Mouse (Mus musculus) layer of hippocampus, adult 8-10 months (tissue): ENCODE data around the gene Crebzf. TPM values are rescaled to one million over a fixed set of nuclear protein-coding genes. Genes with fewer than 3 reads are reported as not detected.

Source experiments
- DNase-seq, 2 experiments: peaks; one replicate each; pipeline ENCODE4 v3.0.0; 2022; ENCODE audit warnings: low spot score in 2 of 2
- total RNA-seq, 4 experiments: library from RNA; stranded (reverse); gene quantifications; 2 replicates each; pipeline ENCODE4 v1.2.4; 2022

Crebzf gene
- 10 to 100 TPM; 74.6 to 91.6 (median 86.8) TPM for total RNA-seq

DNA sequence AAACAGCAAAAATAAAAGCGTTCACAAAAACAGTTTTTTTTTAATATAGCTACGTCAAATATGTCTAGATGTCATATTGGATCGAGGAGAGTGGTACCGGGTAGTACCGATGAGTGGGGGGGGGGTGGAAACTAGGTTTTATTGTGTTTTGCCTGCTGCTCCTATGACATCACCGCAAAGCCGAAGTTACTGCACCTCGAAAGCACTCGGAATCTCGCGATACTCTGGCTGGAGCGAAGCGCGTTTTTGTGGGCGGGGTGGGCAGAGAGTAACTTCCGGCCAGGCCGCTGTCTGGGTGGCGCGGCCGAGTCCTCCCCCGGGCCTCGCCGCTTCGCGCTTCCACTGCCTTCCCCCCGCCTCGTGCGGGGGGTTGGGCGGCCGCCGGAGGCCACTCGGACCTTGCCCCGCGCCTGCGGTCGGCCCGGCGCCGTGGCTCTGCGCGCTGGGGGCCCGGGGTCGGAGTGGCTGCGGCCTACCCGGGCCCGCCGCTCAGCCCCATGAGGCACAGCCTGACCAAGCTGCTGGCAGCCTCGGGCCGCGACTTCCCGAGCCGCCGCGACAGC lies at the start of gene Crebzf:
Gene Crebzf (plus strand): TSS at position 212 of the 563 bp plus-strand sequence.
- peak; percentile 95 for DNase-seq

DNA sequence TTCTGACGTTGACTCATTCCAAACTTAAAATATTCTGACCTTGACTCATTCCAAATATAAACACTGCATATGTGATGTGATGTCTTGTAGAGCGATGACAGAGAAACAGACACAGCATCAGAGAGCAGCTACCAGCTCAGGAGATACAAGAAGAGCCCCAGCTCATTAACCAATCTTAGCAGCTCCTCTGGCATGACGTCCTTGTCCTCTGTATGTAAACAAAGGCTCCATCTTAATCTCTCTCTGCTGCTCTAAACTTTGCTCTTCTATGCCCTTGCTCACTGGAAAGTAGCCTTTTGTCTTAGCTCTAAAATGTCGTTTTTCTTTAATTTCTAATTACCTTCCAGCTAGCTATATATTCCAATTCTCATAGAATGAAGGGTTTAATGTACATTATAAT lies 47.5 kb upstream of the Crebzf start:
- no peak for DNase-seq

DNA sequence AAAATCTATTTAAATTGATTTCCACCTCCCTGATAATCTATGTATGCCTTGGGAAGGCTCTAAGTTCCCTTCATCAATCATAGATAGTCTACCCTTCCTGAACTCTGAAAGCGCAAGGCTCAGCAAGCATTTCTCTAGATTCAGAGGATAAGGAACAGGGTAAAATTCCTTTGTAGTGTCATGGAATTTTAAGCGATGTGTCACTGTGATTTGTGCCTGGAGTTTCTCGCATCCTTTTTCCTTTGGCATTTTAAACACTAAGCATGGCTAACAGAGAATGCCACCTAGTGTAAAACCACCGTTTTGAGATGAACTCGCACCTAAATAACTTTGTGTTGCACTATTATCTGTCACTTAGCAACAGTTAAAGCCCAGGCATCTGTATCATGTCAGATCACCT lies 46.6 kb upstream of the Crebzf start:
- no peak for DNase-seq

DNA sequence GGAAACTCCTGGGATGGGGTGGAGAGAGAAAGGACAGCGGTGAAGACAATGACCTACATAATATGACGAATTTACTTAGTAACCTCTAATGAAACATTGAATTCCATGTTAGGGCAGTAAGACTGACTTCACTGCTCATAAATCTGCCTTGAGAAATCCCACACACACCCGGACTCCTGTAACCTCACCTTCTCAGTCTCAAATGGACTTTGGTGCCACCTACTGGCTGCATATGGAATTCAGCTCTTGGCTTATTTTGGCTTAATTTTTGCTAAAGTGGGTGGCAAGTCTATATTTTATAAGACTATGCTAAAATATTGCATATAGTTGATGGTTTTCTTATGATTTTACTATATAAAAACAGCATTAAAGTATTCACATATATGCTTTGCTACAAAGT lies 32.6 kb upstream of the Crebzf start:
- DNase-seq: peak; percentile 23 to 60

DNA sequence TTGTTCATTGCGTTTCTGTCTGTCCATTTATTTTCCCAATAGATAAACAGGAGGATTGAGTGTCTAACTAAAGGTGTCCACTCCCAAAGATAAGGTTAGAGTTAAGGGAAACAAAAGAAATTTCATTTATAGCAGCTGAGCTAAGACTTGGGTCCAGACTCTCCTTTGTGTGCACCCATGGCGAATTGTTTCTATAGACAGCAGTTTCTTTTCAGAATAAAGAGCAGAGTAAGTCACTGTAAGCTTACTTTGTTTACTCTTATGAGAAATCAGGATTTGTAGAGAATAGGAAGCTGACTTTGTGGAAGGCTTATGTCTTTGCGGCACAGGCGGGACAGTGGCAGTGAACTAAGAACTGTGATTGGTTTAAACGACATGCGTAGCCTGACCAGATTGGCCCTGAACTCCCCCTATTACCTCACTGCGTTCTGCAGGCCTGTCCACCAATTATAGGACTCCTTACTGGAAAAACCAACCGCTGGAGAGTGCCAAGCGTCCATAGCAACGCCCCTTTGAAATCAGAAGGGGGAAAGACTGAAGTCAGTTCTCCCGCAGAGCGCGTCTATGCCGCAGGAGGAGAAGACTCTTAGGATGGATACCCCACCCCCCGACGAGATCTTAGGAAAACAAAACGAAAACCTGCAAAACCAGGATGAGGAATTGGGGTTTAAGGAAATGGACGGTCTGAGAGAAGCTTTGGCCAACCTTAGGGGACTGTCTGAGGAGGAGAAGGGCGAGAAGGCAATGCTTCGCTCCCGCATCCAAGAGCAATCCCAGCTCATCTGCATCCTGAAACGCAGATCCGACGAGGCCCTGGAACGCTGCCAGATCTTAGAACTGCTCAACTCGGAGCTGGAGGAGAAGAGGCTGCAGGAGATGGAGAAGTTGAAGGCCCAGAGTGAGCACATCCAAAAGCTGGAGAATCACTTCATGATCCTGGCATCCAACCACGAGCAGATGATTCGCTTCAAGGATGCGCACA lies 16.2 kb upstream of the Crebzf start, which contains the start of gene Ccdc89:
Gene Ccdc89 (plus strand): TSS at position 558 of the 982 bp plus-strand sequence.
- DNase-seq: peak; percentile 75 to 88

DNA sequence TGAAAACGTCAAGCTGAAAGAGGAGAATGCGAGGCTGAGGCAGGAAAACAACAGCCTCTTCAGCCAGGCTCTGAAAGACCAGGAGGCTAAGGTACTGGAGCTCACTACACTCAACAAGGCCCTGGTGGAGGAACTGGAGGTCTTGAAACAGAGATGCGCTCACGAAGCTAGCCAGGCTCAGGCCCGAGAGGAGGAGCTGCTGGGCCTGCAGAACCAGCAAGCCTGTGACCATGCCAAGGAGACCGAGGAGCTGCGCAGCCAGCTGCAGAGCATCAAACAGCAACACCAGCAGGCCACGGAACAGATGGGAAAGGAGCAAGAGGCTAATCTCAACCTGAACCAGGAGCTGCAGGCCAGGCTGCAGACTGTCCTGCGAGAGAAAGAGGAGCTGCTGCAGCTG lies 15.5 kb upstream of the Crebzf start:
- DNase-seq: no peak

DNA sequence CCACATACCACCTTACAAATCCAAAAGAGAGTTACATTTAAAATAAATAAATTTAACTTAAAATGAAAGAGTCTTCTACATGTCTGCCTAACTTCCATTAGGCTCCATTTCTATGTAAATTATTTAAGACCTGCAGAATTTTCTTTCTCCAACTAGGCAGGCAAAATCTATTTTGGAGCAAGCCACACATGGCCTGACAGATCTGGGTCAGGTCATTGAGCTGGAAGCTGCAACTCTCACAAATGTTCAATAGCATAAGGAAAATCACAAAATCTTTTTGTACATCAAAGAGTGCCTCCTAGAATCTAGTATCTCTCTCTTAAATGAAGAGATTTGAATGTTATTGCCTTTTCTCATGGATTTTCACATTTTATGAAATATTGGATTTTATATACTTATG lies 10.3 kb upstream of the Crebzf start:
- DNase-seq: no peak

DNA sequence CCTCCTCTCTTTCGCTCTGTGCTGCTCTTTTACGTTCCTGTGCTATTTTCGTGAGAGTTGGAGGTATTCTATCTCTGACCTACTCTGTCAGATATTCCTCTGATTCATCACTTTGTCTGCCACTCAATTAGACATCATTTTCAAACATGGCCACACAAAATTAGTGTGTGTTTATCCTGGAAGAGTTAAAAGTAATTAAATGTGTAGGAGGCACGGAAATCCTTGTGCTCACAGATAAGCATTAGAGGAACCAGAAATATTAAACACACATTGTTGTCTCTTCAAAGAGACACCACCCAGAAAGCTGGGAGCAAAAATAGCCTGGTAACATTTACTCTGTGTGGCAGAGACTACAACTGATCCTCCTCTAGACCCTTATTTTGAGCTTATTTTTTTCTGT lies 2.5 kb upstream of the Crebzf start:
- DNase-seq: no peak

DNA sequence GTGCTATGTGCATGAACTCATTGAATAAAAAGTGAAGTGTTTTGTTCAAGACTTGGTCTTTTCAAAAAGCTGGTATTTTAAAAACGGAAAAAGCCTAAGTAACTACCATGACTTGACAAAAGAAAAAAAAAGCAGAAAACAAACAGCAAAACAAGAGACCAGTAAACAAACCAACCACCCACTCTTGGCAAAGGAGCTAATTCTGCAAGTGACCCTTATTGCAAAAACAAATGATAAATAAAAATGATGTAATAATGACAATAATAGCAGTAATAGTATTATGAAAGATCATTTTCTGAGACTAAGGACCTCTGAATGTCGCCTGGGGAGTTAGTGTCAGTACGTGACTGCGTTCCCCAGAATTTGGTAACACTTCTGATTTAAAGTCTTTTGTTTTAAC lies 459 bp upstream of the Crebzf start:
- DNase-seq: no peak

DNA sequence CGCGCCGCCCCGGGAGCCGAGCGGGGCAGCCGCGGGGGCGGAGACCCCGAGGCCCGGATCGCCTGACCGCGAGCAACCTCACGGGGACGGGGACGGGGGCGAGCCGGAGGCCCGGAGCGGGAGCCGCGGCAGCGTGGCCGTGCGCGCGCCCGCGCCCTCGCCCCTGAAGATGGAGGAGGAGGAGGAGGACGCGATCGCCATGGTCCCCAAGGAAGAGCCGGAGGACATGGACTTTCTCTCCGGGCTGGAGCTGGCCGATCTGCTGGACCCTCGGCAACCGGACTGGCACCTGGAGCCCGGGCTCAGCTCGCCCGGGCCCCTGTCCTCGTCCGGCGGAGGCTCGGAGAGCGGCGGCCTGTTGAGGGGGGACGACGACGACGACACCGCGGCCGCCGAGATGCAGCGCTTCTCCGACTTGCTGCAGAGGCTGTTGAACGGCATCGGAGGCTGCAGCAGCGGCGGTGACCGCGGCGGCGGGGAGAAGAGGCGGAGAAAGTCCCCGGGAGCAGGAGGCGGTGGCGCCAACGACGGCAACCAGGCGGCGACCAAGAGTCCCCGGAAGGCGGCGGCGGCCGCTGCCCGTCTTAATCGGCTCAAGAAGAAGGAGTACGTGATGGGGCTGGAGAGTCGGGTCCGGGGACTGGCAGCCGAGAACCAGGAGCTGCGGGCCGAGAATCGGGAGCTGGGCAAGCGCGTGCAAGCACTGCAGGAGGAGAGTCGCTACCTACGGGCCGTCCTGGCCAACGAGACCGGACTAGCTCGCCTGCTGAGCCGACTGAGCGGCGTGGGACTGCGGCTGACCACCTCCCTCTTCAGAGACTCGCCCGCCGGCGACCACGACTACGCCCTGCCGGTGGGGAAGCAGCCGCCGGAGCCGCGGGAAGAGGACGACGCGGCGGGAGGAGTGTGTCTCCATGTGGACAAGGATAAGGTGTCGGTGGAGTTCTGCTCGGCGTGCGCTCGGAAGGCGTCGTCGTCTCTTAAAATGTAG lies 867 bp downstream of the Crebzf start:
- DNase-seq: peak; percentile 39 to 49

DNA sequence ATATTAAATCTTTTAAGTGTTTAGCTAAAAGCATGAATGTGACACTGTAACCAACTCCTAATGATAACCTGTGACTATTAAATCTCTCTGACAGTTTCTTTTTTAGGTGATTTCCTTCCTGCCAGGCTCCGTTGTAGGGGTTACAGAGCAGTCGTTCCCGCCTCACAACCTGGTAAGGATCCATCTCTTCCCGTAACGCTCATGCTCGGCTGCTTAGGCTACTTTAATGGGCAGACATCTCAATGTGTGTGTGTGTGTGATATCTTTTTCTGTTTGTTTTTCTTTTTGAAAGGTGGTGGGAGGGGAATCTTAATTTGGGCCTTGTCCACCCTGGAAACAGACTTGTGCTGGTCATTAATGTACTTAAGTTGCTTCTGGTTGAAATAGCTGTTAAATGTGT lies 1.7 kb downstream of the Crebzf start:
- no peak for DNase-seq

DNA sequence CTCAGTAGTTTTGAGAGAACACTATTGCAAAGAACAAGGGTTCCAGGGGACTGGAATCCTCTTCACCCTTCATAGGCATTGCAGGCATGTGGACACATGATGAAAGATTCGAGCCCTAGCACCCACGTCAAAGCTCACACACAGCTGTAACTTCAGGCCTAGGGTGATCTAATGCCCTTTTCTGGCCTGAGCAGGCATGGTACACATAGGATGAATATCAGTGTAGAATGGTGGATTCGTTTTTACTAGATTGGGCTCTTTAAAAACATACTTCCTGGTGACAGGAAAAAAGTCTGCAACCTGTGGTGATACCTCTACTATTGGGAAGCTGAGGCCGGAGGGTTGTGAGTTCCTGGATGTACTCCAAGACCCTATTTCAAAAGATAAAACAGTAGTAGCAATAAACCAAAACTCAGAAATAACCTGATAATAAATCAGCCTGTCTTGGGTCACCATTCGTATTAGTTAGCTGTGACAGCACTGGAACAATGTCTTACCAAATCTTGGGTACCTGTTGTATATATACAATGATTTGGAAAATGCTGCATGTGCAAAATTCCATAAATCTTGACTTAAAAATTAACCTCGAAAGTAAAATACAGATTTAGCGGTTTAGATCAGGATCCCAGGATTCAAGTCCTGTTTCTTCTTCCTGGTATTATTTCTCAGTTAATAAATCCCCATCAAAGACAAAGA lies 13.8 kb downstream of the Crebzf start:
- DNase-seq: no peak

DNA sequence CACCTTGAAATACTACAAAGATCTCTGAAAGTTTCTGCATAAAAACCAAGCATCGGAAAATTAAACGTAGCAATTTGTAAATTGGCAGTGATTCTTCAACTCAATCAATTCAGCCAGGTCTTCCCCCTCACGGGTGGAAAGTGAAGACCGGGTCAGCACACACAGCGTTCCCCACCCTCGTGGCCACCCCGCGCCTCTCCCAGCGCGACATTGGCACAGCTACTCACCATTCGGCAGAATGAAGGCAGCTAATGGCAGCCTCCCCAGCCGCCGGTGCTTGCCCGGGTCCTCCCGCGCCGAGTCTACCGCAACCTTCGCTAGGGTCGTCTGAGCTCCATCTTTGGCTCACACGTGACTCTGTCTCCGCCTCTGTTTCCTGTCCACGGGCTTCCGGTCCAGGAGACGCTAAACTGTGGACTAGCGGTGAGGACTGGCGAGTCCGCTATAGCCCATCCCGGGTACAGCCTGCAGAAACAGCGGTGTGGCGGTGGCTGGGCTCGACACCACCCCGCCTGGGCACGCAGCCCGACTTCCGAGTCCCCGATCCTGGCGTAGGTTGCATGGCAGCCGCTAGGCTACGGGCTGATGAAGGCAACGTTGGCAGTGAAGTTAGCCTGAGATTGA lies 14.4 kb downstream of the Crebzf start, which contains the start of gene Tmem126a:
Gene Tmem126a (minus strand): TSS at position 385 of the 624 bp plus-strand sequence.
- peak; percentile 77 to 80 for DNase-seq

DNA sequence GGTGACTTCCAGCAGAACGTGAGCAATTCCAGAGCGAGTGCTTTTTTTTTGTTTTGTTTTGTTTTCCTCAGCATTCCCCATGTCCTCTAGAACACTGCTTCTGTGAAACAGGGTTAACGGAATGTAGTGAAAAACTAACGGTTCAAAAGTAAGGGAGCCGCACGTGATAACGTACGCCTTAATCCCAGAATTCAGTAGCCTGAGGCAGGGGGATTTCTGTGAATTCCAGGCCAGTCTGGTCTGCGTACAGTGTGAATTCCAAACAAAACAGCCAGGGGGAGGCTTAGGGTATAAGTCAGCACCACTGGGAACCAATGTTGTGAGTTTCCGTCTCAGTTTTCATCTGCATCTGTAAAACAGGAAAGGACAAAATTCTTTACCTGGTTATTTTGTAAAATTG lies 15.0 kb downstream of the Crebzf start:
- DNase-seq: no peak

DNA sequence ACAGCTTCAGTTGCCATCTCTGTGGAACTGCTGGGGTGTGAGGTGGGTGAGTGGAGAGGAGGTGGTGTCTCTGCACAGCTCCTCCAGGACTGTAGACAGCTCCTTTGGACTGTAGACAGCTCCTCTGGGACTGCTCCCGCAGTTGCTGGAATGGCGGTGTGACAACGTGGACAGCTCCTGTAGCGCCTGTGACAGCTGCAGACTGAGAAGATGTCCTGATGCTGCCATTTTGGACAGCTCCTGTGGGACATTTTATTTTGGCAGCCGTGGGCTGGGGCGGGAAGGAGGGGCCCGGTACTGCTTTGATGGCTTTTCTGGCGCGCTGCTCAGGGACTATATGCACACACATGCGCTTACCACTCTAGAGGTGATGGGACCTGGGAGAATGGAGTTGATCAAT lies 17.8 kb downstream of the Crebzf start:
- DNase-seq: no peak

DNA sequence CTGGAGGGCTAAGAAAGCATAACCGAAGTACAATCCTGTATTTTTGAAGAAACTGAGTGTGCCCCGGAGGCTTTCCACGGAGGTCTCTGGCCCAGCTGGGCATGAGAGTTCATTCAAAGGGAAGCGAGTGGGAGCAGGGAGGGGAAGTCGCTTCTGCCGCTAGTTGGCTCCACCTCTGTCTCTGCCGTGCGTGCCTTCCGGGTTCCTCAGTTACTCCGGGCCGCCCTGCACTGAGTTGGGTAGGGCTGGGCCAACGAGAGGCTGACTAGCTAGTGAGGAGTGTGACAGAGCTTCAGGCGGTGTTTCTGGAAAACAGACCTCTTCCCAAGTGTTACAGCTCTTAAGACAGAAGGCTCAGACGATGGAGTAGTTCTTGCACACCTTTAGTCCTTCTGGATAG lies 18.4 kb downstream of the Crebzf start:
- no peak for DNase-seq

DNA sequence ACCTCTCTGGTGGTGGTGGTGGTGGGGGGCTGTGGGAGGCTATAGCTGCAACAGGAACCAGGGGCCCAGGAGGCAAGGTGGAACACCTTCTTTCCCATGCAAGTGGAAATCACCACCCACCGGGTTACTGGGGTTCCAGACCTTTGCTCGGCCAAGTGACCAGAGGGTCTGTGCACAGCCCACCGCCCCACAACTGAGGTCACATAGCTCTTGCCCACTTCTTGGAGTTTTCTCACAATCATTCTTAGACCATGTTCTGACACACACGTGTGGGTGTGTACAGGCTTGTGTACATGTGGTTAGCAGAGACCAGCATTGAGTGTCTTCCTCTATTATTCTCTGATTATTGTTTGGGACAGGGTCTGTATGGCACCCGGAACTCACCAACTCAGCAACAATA lies 18.9 kb downstream of the Crebzf start:
- DNase-seq: no peak

DNA sequence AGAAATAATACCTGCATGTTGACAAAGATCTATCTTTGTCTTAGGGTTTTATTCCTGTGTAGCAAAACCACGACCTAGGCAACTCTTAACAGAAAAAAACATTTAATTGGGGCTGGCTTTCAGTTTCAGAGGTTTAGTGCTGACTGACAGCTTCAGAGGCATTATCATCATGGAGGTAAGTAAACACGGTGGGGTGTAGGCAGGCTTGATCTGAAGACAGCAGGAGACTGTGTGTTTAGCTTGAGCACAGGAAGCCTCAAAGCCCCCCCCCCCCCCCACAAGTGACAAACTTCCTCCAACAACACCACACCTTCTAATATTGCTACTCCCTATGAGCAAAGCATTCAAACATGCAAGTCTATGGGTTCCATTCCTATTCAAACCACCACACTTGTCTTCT lies 31.0 kb downstream of the Crebzf start:
- no peak for DNase-seq

DNA sequence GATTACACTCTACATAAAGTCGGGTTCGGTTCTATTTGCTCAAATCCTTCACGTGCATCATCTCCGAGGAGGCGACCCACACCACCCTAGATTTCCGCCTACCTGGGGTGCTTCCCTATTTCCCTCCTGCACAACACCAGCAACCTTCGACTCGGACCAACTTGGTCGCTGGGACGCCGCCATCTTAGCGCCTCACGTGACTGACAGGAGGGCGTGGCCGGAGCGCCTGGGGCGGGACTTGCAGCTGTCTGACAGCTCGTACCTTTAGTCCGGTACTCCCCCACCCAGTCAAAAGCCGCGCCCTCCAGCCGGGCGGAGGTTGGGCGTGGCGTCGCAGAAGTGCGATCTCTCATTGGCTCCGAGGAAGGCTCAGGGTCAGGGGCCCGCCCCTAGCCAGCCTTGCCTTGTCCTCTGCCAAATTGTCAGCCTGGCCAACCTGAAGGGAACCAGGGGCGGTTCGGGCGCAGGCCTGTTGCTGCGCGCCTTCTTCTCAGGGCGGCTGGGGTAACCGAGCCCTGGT lies 33.3 kb downstream of the Crebzf start, which contains the start of gene Tmem126b:
Gene Tmem126b (minus strand): TSS at position 209 of the 520 bp plus-strand sequence.
- DNase-seq: peak; percentile 99
